Mouse (Mus musculus) C2C12 (cell line): ENCODE data around the gene Rftn2.

Source experiments
- CTCF ChIP-seq: IDR thresholded peaks from one replicate; pipeline ENCODE4 v1.5.1; 2011; ENCODE audit not compliant: control insufficient read depth, insufficient read depth, insufficient read length
- MAX ChIP-seq: IDR thresholded peaks from one replicate; pipeline ENCODE4 v1.6.1; 2011; ENCODE audit warnings: mild to moderate bottlenecking, control low read depth
- MYOD1 ChIP-seq: IDR thresholded peaks from one replicate; pipeline ENCODE4 v1.6.1; 2011; ENCODE audit warnings: low read depth; ENCODE audit not compliant: control insufficient read depth, insufficient read length

DNA sequence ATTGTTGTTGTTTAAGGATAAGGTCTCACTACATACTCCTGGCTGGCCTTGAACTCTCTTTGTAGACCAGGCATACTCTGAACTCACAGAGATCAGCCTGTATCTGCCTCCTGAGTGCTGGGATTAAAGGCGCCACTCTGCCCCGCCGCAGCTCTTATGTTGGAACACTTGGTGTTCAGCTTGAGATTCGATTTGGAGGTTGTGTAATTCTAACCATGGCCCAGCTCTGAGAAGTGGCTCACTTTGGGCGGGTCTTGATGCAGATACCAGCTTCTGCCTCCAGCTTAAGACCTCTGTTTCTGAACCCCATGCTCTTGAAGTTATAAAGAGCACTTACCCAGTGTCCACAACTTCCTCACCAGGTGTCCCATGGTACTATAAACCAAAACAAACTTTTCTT lies 96.9 kb downstream of the Rftn2 start:
- TF ChIP-seq CTCF (no peak), MAX (no peak), MYOD1 (no peak)
